Mouse (Mus musculus) central nervous system, embryonic 18 days (tissue): ENCODE measurements around the gene Vpreb1. TPM values are rescaled to one million over a fixed set of nuclear protein-coding genes. Genes with fewer than 3 reads are reported as not detected.

Source experiments
- polyA plus RNA-seq: library from polyadenylated mRNA; depleted of rRNA; stranded (reverse); fragments of >200 nt; gene quantifications from 2 replicates; pipeline ENCODE4 v1.2.3, GENCODE M21; 2012; rRNA removed

The Vpreb1 gene
- 1.8 and 2.6 TPM in 2 replicates for polyA plus RNA-seq

DNA sequence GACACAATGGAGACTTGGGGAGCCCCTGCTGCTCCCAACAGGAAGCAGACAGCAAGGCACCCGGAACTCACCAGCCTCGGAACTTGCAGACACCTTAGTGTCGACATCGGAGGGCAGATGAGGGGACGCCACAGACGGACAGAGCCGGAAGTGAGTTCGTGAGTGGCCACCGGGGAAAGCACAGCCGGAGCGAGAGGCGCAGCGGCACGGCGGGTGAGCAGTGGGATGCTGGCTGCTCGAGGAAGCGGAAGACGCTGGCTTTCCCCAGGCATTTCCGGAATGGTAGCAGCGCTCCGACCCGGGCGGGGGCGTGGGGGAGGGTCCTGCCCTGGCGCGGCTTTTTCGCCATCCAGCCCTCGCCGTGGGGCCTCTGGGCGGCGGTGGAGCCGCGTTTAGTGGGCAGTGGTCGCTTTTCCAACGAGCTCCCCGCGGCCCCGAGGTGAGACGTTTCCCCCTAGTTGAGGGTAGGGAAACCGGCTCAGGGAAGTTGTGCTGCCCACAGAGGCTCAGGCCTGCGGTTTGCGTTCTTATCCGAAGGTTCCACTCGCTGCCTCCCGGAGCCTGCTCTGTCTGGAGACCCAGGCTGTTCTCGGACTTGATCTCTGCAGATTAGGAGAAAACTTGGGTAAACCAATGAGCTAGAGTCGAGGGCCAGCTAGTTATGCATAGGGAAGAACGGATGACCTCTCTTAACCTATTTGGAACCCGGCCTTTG is at the start of gene Vpreb1, which contains the start of gene Top3b:
Gene Vpreb1, minus strand, starts transcription at position 227 of the 715 bp plus-strand sequence.
Gene Top3b, plus strand, starts transcription at position 120 of the 715 bp plus-strand sequence.

DNA sequence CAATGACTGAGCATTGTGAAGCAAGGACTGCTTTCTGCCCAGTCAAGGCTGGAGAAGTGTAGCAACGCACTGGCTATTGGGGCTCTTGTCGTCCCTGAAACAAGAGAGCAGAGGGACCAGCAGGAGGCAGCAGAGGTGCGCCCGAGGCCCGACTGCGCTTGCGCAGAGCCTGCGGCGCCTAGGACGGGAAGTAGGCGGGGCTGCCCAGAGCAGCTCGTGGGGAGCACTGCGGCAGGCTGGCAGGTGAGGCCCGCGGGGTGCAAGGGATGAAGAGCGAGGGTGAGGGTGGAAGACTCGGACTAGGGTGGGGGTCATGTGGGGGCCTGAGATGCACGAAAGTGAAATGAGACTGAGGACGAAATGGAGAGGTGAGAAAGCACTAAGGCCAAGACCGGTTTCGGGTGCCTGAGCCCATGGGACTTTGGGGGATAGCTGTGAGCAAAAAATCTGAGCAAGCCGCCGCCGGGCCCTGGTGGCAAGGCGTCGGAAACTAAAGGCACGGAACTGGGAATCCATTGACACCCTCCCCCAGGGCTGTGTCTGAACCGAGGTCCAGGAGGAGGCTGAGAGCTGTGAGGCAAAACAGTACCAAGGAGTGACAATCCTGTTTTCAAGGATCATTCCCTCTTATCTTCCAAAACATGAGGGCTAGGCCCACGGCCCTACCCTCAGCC is 25.9 kb upstream of the Vpreb1 start, which contains the start of gene Ppm1f:
Gene Ppm1f, plus strand, starts transcription at position 88 of the 674 bp plus-strand sequence.

DNA sequence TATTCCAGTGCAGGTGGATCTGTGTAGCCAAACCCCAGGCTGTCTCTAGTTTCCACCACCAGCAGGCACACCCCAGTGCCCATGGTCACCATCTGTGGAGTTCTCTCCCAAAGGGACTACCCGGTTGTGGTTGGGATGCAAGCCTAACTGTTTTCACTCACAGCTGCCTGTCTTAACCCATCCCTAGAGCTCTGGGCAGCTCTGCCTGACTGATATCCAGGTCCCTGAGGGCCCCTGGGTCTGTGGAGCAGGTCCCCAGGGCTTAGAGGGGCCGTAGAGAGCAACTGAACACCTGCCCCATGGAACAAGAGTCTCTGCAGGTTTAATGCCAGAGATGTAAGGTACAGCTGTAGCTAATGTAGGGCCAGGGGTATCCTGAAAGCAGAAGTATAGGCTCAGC is 6.7 kb downstream of the Vpreb1 start, which contains the start of gene Igll1:
Gene Igll1, minus strand, starts transcription at position 8 of the 400 bp plus-strand sequence.

DNA sequence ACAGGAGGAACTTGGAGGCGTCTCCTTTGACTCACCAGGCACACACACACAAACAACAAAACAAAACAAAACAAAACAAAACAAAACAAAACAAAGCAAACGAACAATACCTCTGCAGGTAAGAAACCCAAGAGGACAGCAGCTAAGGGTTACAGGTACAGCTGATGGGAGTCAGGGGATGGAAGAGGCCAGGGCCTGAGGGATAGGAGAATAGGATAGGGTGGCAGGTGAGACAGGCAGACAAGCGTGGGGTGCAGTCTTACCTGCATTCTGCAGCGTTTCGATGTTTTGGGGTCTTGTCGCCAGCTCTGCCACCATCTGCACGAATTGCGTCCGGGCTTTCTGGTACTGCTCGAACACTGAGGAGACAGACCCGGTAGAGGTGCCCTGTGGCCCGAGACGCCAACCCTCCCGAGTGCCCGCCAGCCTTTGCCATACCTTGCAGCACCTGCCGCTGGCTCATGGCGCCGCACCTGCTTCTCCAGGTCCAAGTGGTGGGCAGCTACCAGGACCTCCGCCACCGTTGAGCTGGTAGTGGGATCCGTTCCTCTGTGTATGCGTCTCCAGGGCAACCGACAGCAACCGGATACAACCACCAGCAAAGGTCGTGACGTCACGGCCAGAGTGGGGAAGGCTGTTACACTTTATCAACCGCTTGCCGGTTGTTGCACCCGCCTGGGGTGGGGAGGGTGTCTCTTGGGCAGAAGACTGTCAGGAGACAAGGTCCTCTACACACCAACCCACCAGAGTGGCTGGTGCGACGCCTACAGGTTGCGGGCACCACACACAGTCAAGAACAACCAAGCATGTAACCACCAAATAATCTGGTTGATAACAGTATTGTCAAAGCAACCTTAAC is 41.7 kb downstream of the Vpreb1 start, which contains the start of gene Spag6l:
Gene Spag6l, minus strand, starts transcription at position 700 of the 859 bp plus-strand sequence.

Other genes starting within 250 kb of the Vpreb1 start
- gene Olfr19, start 194.4 kb downstream of the Vpreb1 start, polyA plus RNA-seq = not detected in 2 replicates
- 8.3 and 9.5 TPM in 2 replicates for gene Spag6l, start 41.4 kb downstream of the Vpreb1 start, polyA plus RNA-seq
- gene Igll1, start 6.9 kb downstream of the Vpreb1 start, polyA plus RNA-seq = 0.13 TPM in 1 of 2 replicates, not detected in the other
- 79.9 and 86.1 TPM in 2 replicates for gene Top3b, start 107 bp downstream of the Vpreb1 start, polyA plus RNA-seq
- gene Ppm1f, start 25.6 kb upstream of the Vpreb1 start, polyA plus RNA-seq = 29.1 and 29.5 TPM in 2 replicates
- gene Mapk1, start 112.5 kb upstream of the Vpreb1 start, polyA plus RNA-seq = 191 and 195 TPM in 2 replicates
- gene Ypel1, start 198.9 kb upstream of the Vpreb1 start, polyA plus RNA-seq = 87.0 and 94.2 TPM in 2 replicates
- gene Ppil2, start 240.4 kb upstream of the Vpreb1 start, polyA plus RNA-seq = 133 and 137 TPM in 2 replicates